Mouse (Mus musculus) embryonic fibroblast, embryonic 13.5 days (primary cell): ENCODE measurements around the gene Pmvk.

Experiments
- CTCF ChIP-seq: IDR thresholded peaks from 2 replicates; pipeline ENCODE4 v1.5.1; 2011; ENCODE audit warnings: mild to moderate bottlenecking, control low read depth, low read length, moderate library complexity, borderline replicate concordance; ENCODE audit not compliant: insufficient read depth
- POLR2A ChIP-seq: IDR thresholded peaks from 2 replicates; pipeline ENCODE4 v1.6.1; 2011; ENCODE audit warnings: low read depth, mild to moderate bottlenecking, control low read depth, low read length, moderate library complexity

- TF ChIP-seq CTCF (no peak), POLR2A (no peak)
Observed at GRCm38 (mm10) chr3:89486111-89486510, 31.8 kb downstream of the Pmvk start.
